8 mouse cellular contexts compared by ENCODE assay signal in the genomic region with DNA sequence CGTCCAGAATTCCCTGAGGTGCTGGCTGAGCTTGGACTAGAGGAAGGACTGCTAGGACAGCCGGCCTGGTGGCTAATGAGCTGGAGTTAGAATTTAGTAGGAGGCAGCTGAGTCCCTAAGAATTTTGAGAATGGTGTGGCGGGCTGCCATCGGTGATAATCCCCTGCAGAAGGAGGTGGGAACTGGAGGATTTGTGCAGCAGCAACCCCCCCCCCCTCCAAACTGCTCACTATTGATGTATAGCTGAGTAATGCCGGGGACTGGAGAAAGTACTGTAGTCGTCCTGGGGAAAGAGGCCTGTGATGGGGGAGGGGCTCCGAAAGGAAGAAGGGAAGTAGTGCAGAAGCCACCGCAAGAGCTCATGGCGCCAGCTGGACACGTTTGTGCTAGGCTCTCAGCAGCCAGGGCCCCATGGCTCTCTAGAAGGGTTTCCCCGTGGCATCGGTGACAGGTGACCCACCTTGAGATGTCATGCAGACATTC. TPM values are rescaled to one million over a fixed set of nuclear protein-coding genes. Genes with fewer than 3 reads are reported as not detected.
A peak's percentile ranks its signal among the peaks of the same experiment; 100 is the strongest.
DNase-seq lines count a peak whose midpoint lies in the region; ATAC-seq lines count a peak whose summit lies in the region.

No protein-coding gene starts in this region.

- peaks cover 9% of the 10 kb centered on the region; the same call in 1 of the 2 replicates for H3K4me1 ChIP-seq in liver, embryonic 13.5 days (replicated peaks)

- peak overlapping the region; percentile 9; the same call in 1 of the 2 replicates for H3K4me3 ChIP-seq in liver, embryonic 13.5 days (replicated peaks)

- DNase-seq in cerebellum, postnatal 14 days = peak; percentile 30 to 44
- no peak for DNase-seq in cerebellum, adult 18-20 months
- DNase-seq in thymus, postnatal 4 days = peak; percentile 24
- DNase-seq in thymus, postnatal 36 days = no peak
- no peak for DNase-seq in liver, embryonic 13.5 days
- DNase-seq in right cerebral cortex, postnatal 4 days = peak; percentile 25
- DNase-seq in cerebellum, adult 11-12 months = no peak
- DNase-seq in ovary, postnatal 10 days (ENCODE audit: low spot score) = no peak

- no peak overlapping the region for H3K27ac ChIP-seq in liver, embryonic 13.5 days

- H3K9ac ChIP-seq in liver, embryonic 13.5 days = no peak overlapping the region

- H3K36me3 ChIP-seq in liver, embryonic 13.5 days = no peaks in the 10 kb centered on the region

- H3K27me3 ChIP-seq in liver, embryonic 13.5 days = peaks cover 76% of the 10 kb centered on the region

- 6% methylated on average over 12 of the region's 12 CpGs for WGBS in liver, embryonic 13.5 days (ENCODE audit: insufficient replicate concordance)

- no peak for ATAC-seq in liver, embryonic 13.5 days (ENCODE audit: low read depth)

- H3K4me2 ChIP-seq in liver, embryonic 13.5 days = 0 out of 2 replicates have a peak overlapping the region, but pooled peaks have one; percentile 66

- H3K9me3 ChIP-seq in liver, embryonic 13.5 days (replicated peaks) = no peaks in the 10 kb centered on the region

RNA-seq across cellular contexts. Expression of a gene that starts 2.6 kb away (rescaled TPM):
- 0.46 and 0.63 TPM in 2 replicates for polyA plus RNA-seq in liver, embryonic 13.5 days (2015; fragmentation: Nextera tagmentation; extraction: Ambion mirVana)

Comparison
In these comparisons a context has a peak if more than half of its experiments do, and no peak if none do; other contexts are left out.
1. DNase-seq: peak in cerebellum, postnatal 14 days (2 of 2), thymus, postnatal 4 days (single experiment) and right cerebral cortex, postnatal 4 days (single experiment); none in cerebellum, adult 18-20 months (0 of 2), thymus, postnatal 36 days (0 of 2), liver, embryonic 13.5 days (single experiment), cerebellum, adult 11-12 months (single experiment) and ovary, postnatal 10 days (single experiment).